Mouse (Mus musculus): Measurements from ENCODE around the gene Ccdc51.

Gene Ccdc51

GRCm38 (mm10) chr9:109082124-109082800 is at the start of gene Ccdc51, which contains the start of gene Tma7:
Gene Ccdc51 (plus strand): TSS chr9:109082493.
Gene Tma7 (minus strand): TSS chr9:109082587.
- DNase-seq = peak; percentile 84

GRCm38 (mm10) chr9:109038086-109038895 is 44.0 kb upstream of the Ccdc51 start, which contains the start of gene Shisa5:
Gene Shisa5 (plus strand): TSS chr9:109038565.
- DNase-seq = peak; percentile 80

- no peak for DNase-seq
These were observed 43.4 kb upstream of the Ccdc51 start for GRCm38 (mm10) chr9:109038901-109039364.

- DNase-seq = no peak
These were observed 42.6 kb upstream of the Ccdc51 start for GRCm38 (mm10) chr9:109039681-109040080.

GRCm38 (mm10) chr9:109040216-109040615 is 42.1 kb upstream of the Ccdc51 start:
- no peak for DNase-seq

GRCm38 (mm10) chr9:109040906-109041305 is 41.4 kb upstream of the Ccdc51 start:
- DNase-seq = no peak

- DNase-seq = no peak
These were observed 40.9 kb upstream of the Ccdc51 start for GRCm38 (mm10) chr9:109041351-109041750.

- DNase-seq = peak; percentile 85
These were observed 36.0 kb upstream of the Ccdc51 start for GRCm38 (mm10) chr9:109046306-109046705.

- DNase-seq = no peak
These were observed 33.0 kb upstream of the Ccdc51 start for GRCm38 (mm10) chr9:109049316-109049715.

- DNase-seq = no peak
These were observed 32.2 kb upstream of the Ccdc51 start for GRCm38 (mm10) chr9:109049996-109050673.

- DNase-seq = no peak
These were observed 31.7 kb upstream of the Ccdc51 start for GRCm38 (mm10) chr9:109050674-109050997.

GRCm38 (mm10) chr9:109051011-109051501 is 31.2 kb upstream of the Ccdc51 start:
- peak; percentile 66 for DNase-seq

GRCm38 (mm10) chr9:109051651-109052489 is 30.4 kb upstream of the Ccdc51 start:
- DNase-seq = no peak

GRCm38 (mm10) chr9:109052490-109053260 is 29.6 kb upstream of the Ccdc51 start:
- no peak for DNase-seq

GRCm38 (mm10) chr9:109053366-109053765 is 28.9 kb upstream of the Ccdc51 start:
- DNase-seq = no peak

- DNase-seq = no peak
These were observed 28.4 kb upstream of the Ccdc51 start for GRCm38 (mm10) chr9:109053851-109054250.

GRCm38 (mm10) chr9:109054712-109055111 is 27.6 kb upstream of the Ccdc51 start:
- peak; percentile 70 for DNase-seq

- DNase-seq = no peak
These were observed 26.8 kb upstream of the Ccdc51 start for GRCm38 (mm10) chr9:109055271-109056030.

GRCm38 (mm10) chr9:109056081-109056690 is 26.1 kb upstream of the Ccdc51 start:
- DNase-seq = no peak

- no peak for DNase-seq
These were observed 25.4 kb upstream of the Ccdc51 start for GRCm38 (mm10) chr9:109056916-109057315.

Measured in thymus, postnatal 25 days (tissue).